Mouse (Mus musculus) cortical plate, adult 2 months (tissue): Measurements from ENCODE around the gene Paqr9.

Source experiments
- CTCF ChIP-seq: fragments of 200-500 bp; IDR thresholded peaks from 2 replicates; pipeline ENCODE4 v1.5.1; 2011; ENCODE audit warnings: mild to moderate bottlenecking, control low read depth, low read length; ENCODE audit not compliant: insufficient read depth; ENCODE audit errors: extremely low read depth
- POLR2A ChIP-seq: fragments of 200-500 bp; IDR thresholded peaks from 2 replicates; pipeline ENCODE4 v1.6.1; 2011; ENCODE audit warnings: mild to moderate bottlenecking, low read length, control low read depth; ENCODE audit not compliant: insufficient read depth; ENCODE audit errors: extremely low read depth

DNA sequence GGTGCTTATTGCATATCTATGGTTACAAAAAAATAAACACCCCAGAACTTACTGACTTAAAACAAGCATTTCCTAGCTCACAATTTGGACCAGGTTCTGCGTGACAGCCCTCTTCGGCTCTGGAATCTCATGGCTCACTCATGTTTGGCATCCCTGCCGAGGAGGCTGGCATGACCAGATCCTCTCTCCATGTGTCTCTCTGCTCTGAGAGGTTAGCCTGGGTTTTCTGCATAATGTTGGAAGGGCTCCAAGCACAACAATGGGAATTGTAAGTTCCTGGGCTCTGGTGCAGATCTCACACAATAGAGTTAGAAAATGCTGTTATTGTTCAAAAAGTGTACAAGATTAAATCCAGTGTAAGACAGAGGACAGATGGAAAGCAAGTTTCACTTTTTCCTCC lies 28.3 kb upstream of the Paqr9 start:
- TF ChIP-seq POLR2A (no peak), CTCF (no peak)
